In the genomic region with DNA sequence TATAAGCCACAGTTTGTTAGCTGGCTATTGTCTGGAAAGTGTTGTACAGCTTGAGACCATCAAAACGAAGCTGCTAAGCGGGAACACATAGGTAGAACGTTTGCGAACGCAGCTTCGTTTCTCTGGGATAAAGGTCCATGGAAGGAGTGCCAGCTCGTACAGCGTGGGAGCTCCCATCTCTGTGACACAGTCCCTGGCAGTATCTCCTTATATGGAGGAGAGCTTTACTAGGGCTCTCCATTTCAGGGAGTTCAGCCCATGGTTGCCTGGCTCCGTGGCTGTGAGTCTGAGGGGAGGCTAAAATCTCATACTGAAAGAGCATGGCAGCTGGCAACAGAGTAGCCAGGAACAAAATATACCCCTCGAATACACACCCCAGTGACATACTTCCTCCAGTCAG, we compare ENCODE assay signal across 19 mouse cellular contexts.
DNase-seq lines count a peak whose midpoint lies in the region; ATAC-seq and TF ChIP-seq lines count a peak whose summit lies in the region.
"Had no signal": no experiment of that assay in that cellular context is flagged by ENCODE, and none has a peak within 500 bp of the region (broad histone marks: within the 10 kb centered on the region; RNA-seq: fewer than 3 reads in every experiment).

No protein-coding gene starts in this region.

- DNase-seq in kidney, adult 11 months, result no peak
- no peak for DNase-seq in neural tube, embryonic 10.5 days (ENCODE audit: extremely low spot score, low spot score)
- DNase-seq in adrenal gland, postnatal 10 days, result no peak
- DNase-seq: cerebellum, adult 9-10 months; gastrocnemius, postnatal 25 days; kidney, adult 8-10 months; lung, postnatal 4 days; spleen, adult 18-20 months; thymus, adult 18-20 months; thymus, postnatal 4 days had no signal

- peak overlapping the region; percentile 29 for H3K27ac ChIP-seq in kidney, embryonic 15.5 days
- H3K27ac ChIP-seq in neural tube, embryonic 13.5 days (replicated peaks), result peak overlapping the region; percentile 72
- peak overlapping the region; percentile 81 for H3K27ac ChIP-seq in hindbrain, embryonic 13.5 days
- H3K27ac ChIP-seq in olfactory bulb, adult 2 months (ENCODE audit: insufficient read depth, low read depth, low read length), result peak overlapping the region; percentile 68; the same call in 1 of the 2 replicates
- H3K27ac ChIP-seq: embryonic facial prominence, embryonic 12.5 days; limb, embryonic 13.5 days; liver, embryonic 14.5 days; lung, embryonic 15.5 days had no signal

- H3K27me3 ChIP-seq in kidney, embryonic 15.5 days, result no peaks in the 10 kb centered on the region
- H3K27me3 ChIP-seq in neural tube, embryonic 13.5 days, result no peaks in the 10 kb centered on the region
- H3K27me3 ChIP-seq in hindbrain, embryonic 13.5 days, result no peaks in the 10 kb centered on the region
- H3K27me3 ChIP-seq: embryonic facial prominence, embryonic 12.5 days; lung, embryonic 15.5 days had no signal

- ATAC-seq in kidney, embryonic 15.5 days (replicated peaks; ENCODE audit: low FRiP score), result 0 out of 2 replicates have a peak, but pooled peaks have one; percentile 40
- ATAC-seq in neural tube, embryonic 13.5 days (ENCODE audit: low read depth), result no peak
- ATAC-seq in hindbrain, embryonic 13.5 days (ENCODE audit: low FRiP score), result no peak

- H3K9me3 ChIP-seq in kidney, embryonic 15.5 days (replicated peaks), result no peaks in the 10 kb centered on the region
- H3K9me3 ChIP-seq in neural tube, embryonic 13.5 days, result no peaks in the 10 kb centered on the region
- H3K9me3 ChIP-seq in hindbrain, embryonic 13.5 days, result no peaks in the 10 kb centered on the region
- H3K9me3 ChIP-seq: embryonic facial prominence, embryonic 12.5 days; limb, embryonic 13.5 days; lung, embryonic 15.5 days had no signal

- 62% methylated on average over 10 of the region's 10 CpGs for WGBS in kidney, embryonic 15.5 days
- 75% methylated on average over 10 of the region's 10 CpGs for WGBS in neural tube, embryonic 13.5 days
- 80% methylated on average over 10 of the region's 10 CpGs for WGBS in hindbrain, embryonic 13.5 days
- 42% methylated on average over 10 of the region's 10 CpGs for WGBS in olfactory bulb, adult 2 months

- H3K36me3 ChIP-seq in kidney, embryonic 15.5 days, result no peaks in the 10 kb centered on the region
- H3K36me3 ChIP-seq in neural tube, embryonic 13.5 days, result no peaks in the 10 kb centered on the region
- no peaks in the 10 kb centered on the region for H3K36me3 ChIP-seq in hindbrain, embryonic 13.5 days
- H3K36me3 ChIP-seq: embryonic facial prominence, embryonic 12.5 days; limb, embryonic 13.5 days; lung, embryonic 15.5 days had no signal

- no peak overlapping the region for H3K4me2 ChIP-seq in kidney, embryonic 15.5 days
- H3K4me2 ChIP-seq in neural tube, embryonic 13.5 days, result no peak overlapping the region
- H3K4me2 ChIP-seq in hindbrain, embryonic 13.5 days, result no peak overlapping the region
- H3K4me2 ChIP-seq: embryonic facial prominence, embryonic 12.5 days; limb, embryonic 13.5 days; lung, embryonic 15.5 days had no signal

- H3K4me3 ChIP-seq in kidney, embryonic 15.5 days (replicated peaks), result no peak overlapping the region
- H3K4me3 ChIP-seq in neural tube, embryonic 13.5 days, result no peak overlapping the region
- H3K4me3 ChIP-seq in hindbrain, embryonic 13.5 days, result no peak overlapping the region
- H3K4me3 ChIP-seq in olfactory bulb, adult 2 months (ENCODE audit: insufficient read depth, low read depth, low read length), result no peak overlapping the region
- H3K4me3 ChIP-seq: embryonic facial prominence, embryonic 12.5 days; erythroblast, embryonic 14.5 days; limb, embryonic 13.5 days; lung, embryonic 15.5 days had no signal

- peaks cover 26% of the 10 kb centered on the region for H3K4me1 ChIP-seq in kidney, embryonic 15.5 days
- H3K4me1 ChIP-seq in neural tube, embryonic 13.5 days (replicated peaks), result peaks cover 81% of the 10 kb centered on the region
- peaks cover 88% of the 10 kb centered on the region for H3K4me1 ChIP-seq in hindbrain, embryonic 13.5 days (replicated peaks)
- peaks cover 56% of the 10 kb centered on the region for H3K4me1 ChIP-seq in olfactory bulb, adult 2 months (ENCODE audit: control insufficient read depth, insufficient read depth, low read length)
- H3K4me1 ChIP-seq: lung, embryonic 15.5 days had no signal

- no peak for TF ChIP-seq CTCF in olfactory bulb, adult 2 months (IDR thresholded peaks at IDR 0.05; ENCODE audit: insufficient read depth, low read depth, low read length)

- H3K9ac ChIP-seq in kidney, embryonic 15.5 days, result no peak overlapping the region
- H3K9ac ChIP-seq in neural tube, embryonic 13.5 days, result 0 out of 2 replicates have a peak overlapping the region, but pooled peaks have one; percentile 47
- H3K9ac ChIP-seq in hindbrain, embryonic 13.5 days, result peak overlapping the region; percentile 55
- H3K9ac ChIP-seq: embryonic facial prominence, embryonic 12.5 days; limb, embryonic 13.5 days; liver, embryonic 14.5 days; lung, embryonic 15.5 days had no signal

- no peak for TF ChIP-seq POLR2A in olfactory bulb, adult 2 months (IDR thresholded peaks at IDR 0.05; ENCODE audit: insufficient read depth, low read depth, low read length)

Comparison
In these comparisons a context has a peak if more than half of its experiments do, and no peak if none do; other contexts are left out.
1. H3K27ac ChIP-seq: peak in every context shown above with its lines; median percentile 81 in hindbrain, embryonic 13.5 days; 72 in neural tube, embryonic 13.5 days; 68 in olfactory bulb, adult 2 months; 29 in kidney, embryonic 15.5 days.